Mouse (Mus musculus): ENCODE data around the gene Stk11.

DNA sequence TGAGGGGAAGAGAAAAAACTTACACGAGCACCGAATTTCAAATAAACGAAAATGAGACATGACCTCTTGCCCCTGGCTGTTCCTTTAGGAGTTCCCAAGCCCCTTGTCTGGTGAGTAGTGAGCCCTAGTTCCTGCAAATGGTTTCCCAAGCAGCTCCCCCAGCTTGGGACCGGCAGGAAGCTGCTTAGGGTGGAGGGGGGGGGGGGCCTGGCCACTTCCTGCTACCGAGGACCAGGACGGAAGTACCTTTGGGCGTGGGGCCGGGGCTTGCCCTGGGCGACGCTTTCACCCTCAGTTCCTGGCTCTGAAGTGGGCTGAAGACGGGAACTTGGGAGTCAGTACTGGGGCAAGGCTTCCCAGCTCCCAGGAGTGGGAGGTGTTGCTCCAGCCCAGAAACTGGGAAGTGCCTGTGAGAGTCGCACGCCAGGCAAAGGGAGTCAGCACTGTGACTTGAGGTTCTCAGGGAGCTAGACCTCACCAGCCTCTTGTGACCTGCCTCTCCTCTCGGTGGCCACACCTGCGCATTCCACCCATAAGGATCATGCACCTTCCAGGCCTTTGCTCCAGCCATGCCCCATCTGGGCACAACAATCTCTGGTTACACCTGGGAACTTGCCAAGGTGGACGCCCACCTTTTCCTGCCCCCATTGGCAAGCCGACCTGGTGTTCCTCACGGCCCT, 42.8 kb downstream of the Stk11 start:
- TF ChIP-seq CTCF (IDR thresholded peaks at IDR 0.05; ENCODE audit: low read depth, low read length) (no peak), POLR2A (IDR thresholded peaks at IDR 0.05; ENCODE audit: extremely low read depth, insufficient read depth, low read length) (no peak)

Measured in liver, adult 2 months (tissue).